Mouse (Mus musculus): Measurements from ENCODE around the gene Slc2a8. TPM values are rescaled to one million over a fixed set of nuclear protein-coding genes. Genes with fewer than 3 reads are reported as not detected.

The Slc2a8 gene
- polyA plus RNA-seq, 1 experiment from 2014 or later, result 17.6 TPM

DNA sequence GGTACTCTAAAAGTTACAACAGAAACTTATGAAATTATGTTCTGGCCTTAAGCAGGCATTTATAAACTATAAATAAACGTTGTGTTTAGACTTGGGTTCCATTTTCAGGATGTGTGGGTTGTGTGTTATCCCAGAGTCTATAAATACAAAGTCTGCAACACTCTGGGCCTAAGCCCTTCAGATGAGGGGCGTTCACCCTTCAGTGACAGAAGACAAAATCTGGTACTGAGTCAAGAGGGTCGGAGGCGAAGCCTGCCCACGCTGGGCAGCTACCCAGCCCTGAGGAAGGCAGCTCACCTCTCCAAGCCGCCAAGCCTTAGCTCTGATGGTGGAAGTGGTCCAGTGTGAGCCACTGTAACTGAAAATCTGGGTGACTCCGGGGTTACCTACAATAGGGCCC, 20.3 kb upstream of the Slc2a8 start:
- WGBS, result 90% methylated on average over 7 of the region's 7 CpGs
- Histone ChIP-seq H3K4me2 (ENCODE audit: low read depth, low read length) (no peak overlapping the region), H3K4me1 (ENCODE audit: control insufficient read depth, insufficient read depth, low read length) (no peaks in the 10 kb centered on the region), H3K27me3 (ENCODE audit: control insufficient read depth, insufficient read depth, low read length) (no peaks in the 10 kb centered on the region), H3K36me3 (ENCODE audit: control insufficient read depth, insufficient read depth, low read length) (no peaks in the 10 kb centered on the region), H3K9me3 (ENCODE audit: control insufficient read depth, low read length) (no peaks in the 10 kb centered on the region), H3K9ac (replicated peaks; ENCODE audit: low read depth, low read length) (no peak overlapping the region), H3K4me3 (ENCODE audit: low read depth, low read length) (no peak overlapping the region), H3K27ac (ENCODE audit: low read depth, low read length) (no peak overlapping the region)
- no peak for ATAC-seq (ENCODE audit: low read depth)

DNA sequence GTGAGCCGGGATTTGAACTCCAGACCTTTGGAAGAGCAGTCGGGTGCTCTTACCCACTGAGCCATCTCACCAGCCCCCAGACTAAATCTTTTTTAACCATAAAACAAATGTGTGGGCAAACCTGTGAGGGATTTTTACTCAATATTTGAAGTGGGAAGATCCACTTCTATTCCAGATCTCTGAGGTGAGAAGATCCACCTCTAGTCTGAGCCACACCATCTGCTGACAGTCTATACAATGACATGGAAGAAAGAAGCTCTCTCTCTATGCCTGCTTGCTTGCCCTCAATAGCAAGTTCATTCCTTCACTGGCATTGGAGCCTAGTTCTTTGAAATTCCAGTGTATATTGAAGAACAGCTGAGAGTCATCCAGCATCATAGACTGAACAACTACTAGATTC, 17.9 kb upstream of the Slc2a8 start:
- WGBS, result 94% methylated on average over 2 of the region's 2 CpGs

DNA sequence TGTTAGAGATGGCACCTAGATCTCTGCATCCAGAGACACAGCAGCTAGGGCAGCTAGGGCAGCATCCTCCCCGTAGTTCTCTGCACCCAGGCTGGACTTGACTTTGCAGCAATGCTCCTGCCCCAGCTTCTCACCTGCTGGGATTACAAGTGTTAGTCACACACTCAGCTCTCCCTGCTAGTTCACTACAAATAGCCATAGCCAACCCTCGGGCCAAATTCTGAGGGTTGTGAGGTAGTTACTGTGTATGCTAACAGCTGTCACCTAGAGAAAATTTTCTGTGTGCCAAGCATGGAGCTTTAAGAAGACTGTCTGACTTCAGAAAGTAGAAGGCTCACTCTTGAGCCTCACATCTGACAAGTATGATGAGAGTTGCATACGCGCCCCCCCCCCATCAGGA, 15.9 kb upstream of the Slc2a8 start:
- Histone ChIP-seq H3K4me3 (ENCODE audit: low read depth, low read length) (no peak overlapping the region), H3K9ac (replicated peaks; ENCODE audit: low read depth, low read length) (no peak overlapping the region), H3K9me3 (ENCODE audit: control insufficient read depth, low read length) (no peaks in the 10 kb centered on the region), H3K4me2 (ENCODE audit: low read depth, low read length) (no peak overlapping the region), H3K27me3 (ENCODE audit: control insufficient read depth, insufficient read depth, low read length) (no peaks in the 10 kb centered on the region), H3K4me1 (ENCODE audit: control insufficient read depth, insufficient read depth, low read length) (no peaks in the 10 kb centered on the region), H3K36me3 (ENCODE audit: control insufficient read depth, insufficient read depth, low read length) (no peaks in the 10 kb centered on the region), H3K27ac (ENCODE audit: low read depth, low read length) (no peak overlapping the region)
- 92% methylated on average over 4 of the region's 4 CpGs for WGBS
- ATAC-seq (ENCODE audit: low read depth), result no peak

More for the DNA sequence above, 17.9 kb upstream of the Slc2a8 start:
- Histone ChIP-seq H3K4me3 (ENCODE audit: low read depth, low read length) (no peak overlapping the region), H3K4me1 (ENCODE audit: control insufficient read depth, insufficient read depth, low read length) (no peaks in the 10 kb centered on the region), H3K4me2 (ENCODE audit: low read depth, low read length) (no peak overlapping the region), H3K9me3 (ENCODE audit: control insufficient read depth, low read length) (no peaks in the 10 kb centered on the region), H3K9ac (replicated peaks; ENCODE audit: low read depth, low read length) (no peak overlapping the region), H3K27ac (ENCODE audit: low read depth, low read length) (no peak overlapping the region), H3K36me3 (ENCODE audit: control insufficient read depth, insufficient read depth, low read length) (no peaks in the 10 kb centered on the region), H3K27me3 (ENCODE audit: control insufficient read depth, insufficient read depth, low read length) (no peaks in the 10 kb centered on the region)
- no peak for ATAC-seq (ENCODE audit: low read depth)

DNA sequence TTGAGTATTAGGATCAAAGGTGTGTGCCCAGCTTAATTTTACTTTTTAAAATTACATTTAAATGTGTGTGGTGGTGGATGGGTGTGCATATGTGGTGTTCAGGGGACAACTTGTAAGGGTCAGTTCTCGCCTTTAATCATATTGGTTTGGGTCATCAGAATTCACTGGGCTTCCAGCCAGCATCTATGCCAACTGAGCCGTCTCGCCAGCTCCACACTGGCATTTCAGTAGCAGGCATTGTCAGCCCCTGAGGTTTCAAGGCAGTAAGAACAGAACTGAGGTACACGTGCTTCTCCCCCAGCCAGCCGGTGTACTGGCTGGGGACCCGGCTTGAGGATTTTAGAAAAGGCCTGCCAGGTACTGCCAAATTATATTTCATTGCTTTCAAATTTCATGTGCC, 15.2 kb upstream of the Slc2a8 start:
- no peak overlapping the region for H3K9ac ChIP-seq (replicated peaks; ENCODE audit: low read depth, low read length)
- H3K4me2 ChIP-seq (ENCODE audit: low read depth, low read length), result no peak overlapping the region
- H3K4me3 ChIP-seq (ENCODE audit: low read depth, low read length), result no peak overlapping the region
- H3K27ac ChIP-seq (ENCODE audit: low read depth, low read length), result no peak overlapping the region
- no peaks in the 10 kb centered on the region for H3K36me3 ChIP-seq (ENCODE audit: control insufficient read depth, insufficient read depth, low read length)
- ATAC-seq (ENCODE audit: low read depth), result no peak
- 80% methylated on average over 6 of the region's 6 CpGs for WGBS
- H3K9me3 ChIP-seq (ENCODE audit: control insufficient read depth, low read length), result no peaks in the 10 kb centered on the region
- H3K4me1 ChIP-seq (ENCODE audit: control insufficient read depth, insufficient read depth, low read length), result no peaks in the 10 kb centered on the region
- no peaks in the 10 kb centered on the region for H3K27me3 ChIP-seq (ENCODE audit: control insufficient read depth, insufficient read depth, low read length)

DNA sequence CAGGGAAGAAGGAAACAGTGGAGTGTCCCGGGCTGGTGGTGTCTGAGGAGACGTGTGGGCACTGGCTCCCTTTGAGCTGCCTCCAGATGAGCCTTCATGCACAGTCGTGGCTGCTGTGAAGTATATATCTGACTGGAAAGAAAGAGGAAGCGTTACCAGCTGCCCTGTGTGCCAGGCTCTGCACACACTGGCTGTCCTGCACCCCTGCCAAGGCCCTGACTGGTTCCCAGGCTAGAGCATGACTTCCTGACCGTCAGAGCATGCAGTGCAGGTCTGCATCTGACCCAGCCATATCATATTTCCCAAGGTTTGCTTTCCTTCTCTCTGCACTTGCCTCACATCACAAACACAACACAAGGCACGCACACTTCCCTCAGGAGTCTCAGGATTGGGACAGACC, 10.2 kb upstream of the Slc2a8 start:
- no peaks in the 10 kb centered on the region for H3K27me3 ChIP-seq (ENCODE audit: control insufficient read depth, insufficient read depth, low read length)
- no peaks in the 10 kb centered on the region for H3K9me3 ChIP-seq (ENCODE audit: control insufficient read depth, low read length)
- no peak overlapping the region for H3K4me2 ChIP-seq (ENCODE audit: low read depth, low read length)
- no peak for ATAC-seq (ENCODE audit: low read depth)
- H3K4me1 ChIP-seq (ENCODE audit: control insufficient read depth, insufficient read depth, low read length), result no peaks in the 10 kb centered on the region
- no peak overlapping the region for H3K4me3 ChIP-seq (ENCODE audit: low read depth, low read length)
- H3K27ac ChIP-seq (ENCODE audit: low read depth, low read length), result no peak overlapping the region
- no peak overlapping the region for H3K9ac ChIP-seq (replicated peaks; ENCODE audit: low read depth, low read length)
- H3K36me3 ChIP-seq (ENCODE audit: control insufficient read depth, insufficient read depth, low read length), result no peaks in the 10 kb centered on the region
- 79% methylated on average over 6 of the region's 6 CpGs for WGBS

DNA sequence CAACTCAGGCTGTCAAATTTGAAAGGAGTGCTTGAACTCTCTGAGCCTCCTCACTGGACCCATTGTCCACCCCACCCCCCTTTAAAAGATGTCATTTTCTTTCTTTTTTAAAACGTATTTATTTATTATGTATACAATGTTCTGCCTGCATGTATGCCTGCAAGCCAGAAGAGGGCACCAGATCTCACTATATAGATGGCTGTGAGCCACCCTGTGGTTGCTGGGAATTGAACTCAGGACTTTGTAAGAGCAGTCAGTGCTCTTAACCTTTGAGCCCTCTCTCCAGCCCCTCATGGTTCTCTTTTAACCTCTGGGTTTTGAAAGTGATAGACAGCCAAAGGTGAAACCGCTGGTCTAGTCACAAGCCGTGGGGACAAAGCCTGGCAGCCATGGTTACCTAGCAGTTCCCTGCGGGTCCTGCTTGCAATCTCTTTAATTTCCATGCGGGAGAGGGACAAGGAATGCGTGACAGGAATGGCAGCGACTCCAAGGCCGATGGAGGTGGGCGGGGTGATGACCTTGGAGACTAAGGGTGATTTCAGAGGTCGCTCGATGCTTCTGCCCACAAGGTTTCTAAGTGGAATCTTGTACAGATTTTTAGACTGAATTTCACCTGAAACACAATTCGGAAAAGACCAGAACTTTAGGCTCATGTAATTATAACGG, 8.4 kb upstream of the Slc2a8 start:
- no peak overlapping the region for H3K4me3 ChIP-seq (ENCODE audit: low read depth, low read length)
- H3K27me3 ChIP-seq (ENCODE audit: control insufficient read depth, insufficient read depth, low read length), result no peaks in the 10 kb centered on the region
- H3K9me3 ChIP-seq (ENCODE audit: control insufficient read depth, low read length), result no peaks in the 10 kb centered on the region
- no peak overlapping the region for H3K9ac ChIP-seq (replicated peaks; ENCODE audit: low read depth, low read length)
- H3K27ac ChIP-seq (ENCODE audit: low read depth, low read length), result no peak overlapping the region
- no peaks in the 10 kb centered on the region for H3K36me3 ChIP-seq (ENCODE audit: control insufficient read depth, insufficient read depth, low read length)
- no peak for ATAC-seq (ENCODE audit: low read depth)
- H3K4me2 ChIP-seq (ENCODE audit: low read depth, low read length), result no peak overlapping the region
- 62% methylated on average over 13 of the region's 13 CpGs for WGBS
- H3K4me1 ChIP-seq (ENCODE audit: control insufficient read depth, insufficient read depth, low read length), result no peaks in the 10 kb centered on the region

DNA sequence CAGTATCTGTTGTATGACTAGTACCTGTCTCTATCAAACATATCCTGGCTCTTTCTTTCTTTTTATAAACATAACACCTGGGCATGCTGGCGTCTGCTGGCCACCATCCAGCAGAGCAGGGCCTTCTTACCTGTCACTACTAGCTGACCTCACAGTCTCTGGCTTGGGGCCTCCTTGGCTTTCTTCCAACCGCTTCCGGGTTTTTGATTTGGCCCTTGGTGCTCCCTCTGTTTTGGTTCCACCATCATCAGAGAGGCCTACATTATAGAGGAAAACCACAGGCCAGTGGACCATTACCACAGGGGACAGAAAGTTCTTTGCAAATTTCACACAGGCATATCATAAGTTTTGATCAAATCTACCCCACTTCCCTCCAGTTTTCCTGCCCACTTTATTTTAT, 7.5 kb upstream of the Slc2a8 start:
- no peak overlapping the region for H3K9ac ChIP-seq (replicated peaks; ENCODE audit: low read depth, low read length)
- 84% methylated on average over 3 of the region's 3 CpGs for WGBS
- no peaks in the 10 kb centered on the region for H3K4me1 ChIP-seq (ENCODE audit: control insufficient read depth, insufficient read depth, low read length)
- H3K36me3 ChIP-seq (ENCODE audit: control insufficient read depth, insufficient read depth, low read length), result no peaks in the 10 kb centered on the region
- no peak overlapping the region for H3K4me2 ChIP-seq (ENCODE audit: low read depth, low read length)
- no peak overlapping the region for H3K4me3 ChIP-seq (ENCODE audit: low read depth, low read length)
- no peaks in the 10 kb centered on the region for H3K9me3 ChIP-seq (ENCODE audit: control insufficient read depth, low read length)
- ATAC-seq (ENCODE audit: low read depth), result no peak
- no peak overlapping the region for H3K27ac ChIP-seq (ENCODE audit: low read depth, low read length)
- H3K27me3 ChIP-seq (ENCODE audit: control insufficient read depth, insufficient read depth, low read length), result no peaks in the 10 kb centered on the region

DNA sequence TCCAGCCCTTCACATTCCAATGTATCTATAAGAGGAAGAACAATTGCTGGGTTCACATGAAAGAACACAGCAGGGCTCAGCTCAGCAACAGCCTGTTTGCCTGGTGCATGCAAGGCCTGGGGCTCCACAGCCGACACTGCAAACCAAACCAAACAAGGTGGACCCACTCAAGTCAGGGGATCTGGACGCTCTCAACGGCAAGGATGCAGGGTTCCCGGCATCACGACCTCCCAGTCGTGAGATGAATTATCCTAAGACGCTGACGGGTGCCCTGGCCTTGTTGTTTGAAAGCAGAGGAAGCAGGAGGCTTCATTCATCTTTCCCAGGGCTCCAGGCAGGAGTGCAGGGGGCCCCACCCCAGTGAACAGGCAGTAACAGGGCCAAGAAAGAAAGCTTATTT, 4.0 kb upstream of the Slc2a8 start:
- H3K4me1 ChIP-seq (ENCODE audit: control insufficient read depth, insufficient read depth, low read length), result peaks cover 10% of the 10 kb centered on the region; the same call in 1 of the 2 replicates
- no peaks in the 10 kb centered on the region for H3K9me3 ChIP-seq (ENCODE audit: control insufficient read depth, low read length)
- no peak overlapping the region for H3K9ac ChIP-seq (replicated peaks; ENCODE audit: low read depth, low read length)
- no peak overlapping the region for H3K27ac ChIP-seq (ENCODE audit: low read depth, low read length)
- WGBS, result 71% methylated on average over 8 of the region's 8 CpGs
- no peaks in the 10 kb centered on the region for H3K36me3 ChIP-seq (ENCODE audit: control insufficient read depth, insufficient read depth, low read length)
- H3K27me3 ChIP-seq (ENCODE audit: control insufficient read depth, insufficient read depth, low read length), result no peaks in the 10 kb centered on the region
- no peak for ATAC-seq (ENCODE audit: low read depth)
- H3K4me3 ChIP-seq (ENCODE audit: low read depth, low read length), result no peak overlapping the region
- H3K4me2 ChIP-seq (ENCODE audit: low read depth, low read length), result no peak overlapping the region

DNA sequence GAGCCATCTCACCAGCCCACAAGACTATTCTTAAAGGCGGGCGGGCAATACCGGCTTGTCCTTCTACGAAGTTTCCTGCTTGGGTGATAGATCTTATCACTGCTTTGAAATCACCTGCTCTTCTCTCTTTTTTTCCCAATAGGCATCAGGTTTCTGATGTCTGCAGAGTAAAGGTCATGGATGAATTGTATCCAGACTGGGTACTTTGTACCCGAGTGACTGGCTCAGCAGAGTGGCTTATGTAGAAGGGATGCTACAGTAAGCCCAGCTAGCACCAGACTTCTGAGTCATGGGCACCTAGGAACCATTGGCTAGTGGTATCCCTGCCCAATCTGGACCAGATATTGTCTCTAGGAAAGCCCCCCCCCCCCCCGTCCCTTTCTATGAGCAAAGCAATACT, 1.7 kb upstream of the Slc2a8 start:
- no peak overlapping the region for H3K4me3 ChIP-seq (ENCODE audit: low read depth, low read length)
- ATAC-seq (ENCODE audit: low read depth), result no peak
- no peak overlapping the region for H3K27ac ChIP-seq (ENCODE audit: low read depth, low read length)
- WGBS, result 61% methylated on average over 6 of the region's 6 CpGs
- no peaks in the 10 kb centered on the region for H3K27me3 ChIP-seq (ENCODE audit: control insufficient read depth, insufficient read depth, low read length)
- H3K36me3 ChIP-seq (ENCODE audit: control insufficient read depth, insufficient read depth, low read length), result no peaks in the 10 kb centered on the region
- H3K4me2 ChIP-seq (ENCODE audit: low read depth, low read length), result no peak overlapping the region
- H3K9me3 ChIP-seq (ENCODE audit: control insufficient read depth, low read length), result no peaks in the 10 kb centered on the region
- peaks cover 14% of the 10 kb centered on the region; the same call in 1 of the 2 replicates for H3K4me1 ChIP-seq (ENCODE audit: control insufficient read depth, insufficient read depth, low read length)
- H3K9ac ChIP-seq (replicated peaks; ENCODE audit: low read depth, low read length), result no peak overlapping the region

Measured in neural tube, embryonic 14.5 days (tissue).